Mouse (Mus musculus) activated CD4-positive, CD25-positive, alpha-beta regulatory T cell, adult 4 months (primary cell): ENCODE data around the gene Dct. TPM values are rescaled to one million over a fixed set of nuclear protein-coding genes. Genes with fewer than 3 reads are reported as not detected.

Experiments used
- ATAC-seq: one replicate; pipeline ENCODE4 v1.8.0; 2017
- polyA plus RNA-seq, 2 experiments: library from polyadenylated mRNA; unstranded; fragments of 100-300 nt; shearing (Covaris generic); gene quantifications; one replicate each; pipeline ENCODE4 v1.2.1; 2017

The Dct gene
- polyA plus RNA-seq, 2 experiments from 2014 or later, result 0.32 TPM; not detected in 1

DNA sequence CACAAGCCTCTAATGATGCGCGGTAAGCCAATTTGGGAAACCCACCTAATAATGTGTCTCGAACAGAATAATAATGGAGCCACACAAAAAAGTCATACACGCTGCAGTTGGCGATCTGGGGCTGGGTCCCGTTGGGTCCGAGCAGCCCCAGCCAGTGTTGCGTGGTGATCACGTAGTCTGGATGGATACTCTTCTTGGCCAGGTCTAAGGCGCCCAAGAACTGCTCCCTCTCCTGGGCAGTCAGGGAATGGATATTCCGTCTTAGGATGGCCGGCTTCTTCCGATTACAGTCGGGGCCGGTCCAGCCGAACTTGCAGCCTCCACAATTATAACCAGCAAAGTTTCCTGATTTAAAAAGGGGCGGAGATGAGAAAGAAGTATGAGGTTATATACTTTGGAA, 9.1 kb downstream of the Dct start:
- ATAC-seq, result no peak

DNA sequence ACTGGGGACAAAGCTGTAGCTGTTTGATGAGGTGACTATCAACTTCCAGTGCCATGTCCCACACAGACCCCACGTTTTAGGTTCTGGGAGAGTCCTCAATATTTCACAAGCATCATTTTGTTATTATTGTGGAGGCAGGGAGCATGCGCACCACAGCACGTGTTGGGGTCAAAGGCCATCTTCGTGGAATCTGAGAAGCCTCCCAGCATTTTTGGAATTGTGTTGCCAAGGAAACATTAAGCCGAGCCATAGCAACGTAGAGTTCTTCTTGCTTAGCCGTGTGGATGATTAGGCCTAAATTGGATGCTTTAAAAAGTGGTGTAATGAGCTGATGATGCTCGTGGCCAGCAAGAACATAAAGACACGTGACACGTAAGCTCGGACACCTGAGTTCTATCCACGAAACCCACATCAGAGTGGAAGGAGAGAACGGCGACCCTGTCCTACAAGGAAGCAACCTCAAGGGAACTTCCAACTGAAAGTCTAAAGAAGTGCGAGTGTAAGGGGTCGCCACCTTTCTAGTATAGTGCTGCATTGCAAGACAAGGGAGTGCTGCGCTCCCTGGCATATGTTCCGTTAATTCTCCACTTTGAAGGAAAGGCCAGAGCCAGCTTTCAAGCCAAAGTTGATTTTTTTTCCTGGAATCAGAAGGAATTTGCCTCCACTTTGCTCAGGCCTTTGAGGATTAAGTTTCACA, 9.8 kb downstream of the Dct start:
- ATAC-seq, result no peak

DNA sequence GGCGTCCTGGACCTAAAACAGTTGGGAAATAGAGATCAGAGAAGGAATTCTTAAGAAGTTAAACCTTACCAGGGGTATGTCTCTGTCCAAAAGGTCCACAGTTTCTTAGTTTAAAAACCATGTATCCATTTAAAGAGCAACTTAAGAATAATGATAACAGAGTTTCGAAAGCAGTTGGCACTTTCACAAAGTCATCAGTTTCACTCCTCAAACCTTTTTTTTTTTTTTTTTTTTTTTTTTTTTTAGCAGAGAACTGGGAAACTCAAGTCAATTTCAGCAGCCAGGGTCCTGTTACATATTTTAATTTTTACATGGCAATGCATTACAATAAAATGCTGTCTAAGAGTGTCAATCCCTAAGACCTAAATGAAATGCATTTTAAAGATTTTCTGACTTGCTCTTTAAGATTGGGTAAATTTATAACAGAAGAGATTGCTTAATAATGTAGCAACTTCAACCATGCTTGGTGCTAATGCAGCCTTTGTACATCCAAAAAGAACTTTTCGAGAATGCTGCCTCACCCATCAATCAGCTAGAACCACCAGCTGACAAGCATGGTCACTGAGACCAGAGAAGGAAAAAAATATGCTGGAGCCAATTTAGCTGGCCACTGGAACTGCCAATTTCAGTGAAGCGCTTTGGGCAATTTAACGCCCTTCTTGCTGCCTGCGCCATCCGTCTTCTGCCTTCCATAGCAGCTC, 11.3 kb downstream of the Dct start:
- no peak for ATAC-seq

DNA sequence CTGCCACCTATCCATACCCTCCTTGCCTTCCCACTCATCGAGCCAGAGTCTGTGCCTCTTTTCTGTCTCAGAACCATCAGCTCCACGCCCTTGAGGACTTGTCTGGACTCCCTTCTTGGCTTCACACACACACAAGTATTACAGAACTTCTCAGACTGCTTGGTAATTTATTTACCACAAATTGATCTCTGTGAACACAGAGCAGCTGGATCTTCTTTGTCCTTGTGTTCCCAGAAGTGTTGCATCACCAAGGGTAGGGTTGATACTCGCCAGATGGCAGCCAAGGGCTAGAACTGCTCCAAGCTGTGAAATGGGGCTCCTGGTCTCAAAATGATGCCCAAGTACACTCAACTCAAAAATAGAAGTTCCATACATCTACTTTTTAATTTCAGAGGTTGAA, 13.0 kb downstream of the Dct start:
- ATAC-seq, result no peak

DNA sequence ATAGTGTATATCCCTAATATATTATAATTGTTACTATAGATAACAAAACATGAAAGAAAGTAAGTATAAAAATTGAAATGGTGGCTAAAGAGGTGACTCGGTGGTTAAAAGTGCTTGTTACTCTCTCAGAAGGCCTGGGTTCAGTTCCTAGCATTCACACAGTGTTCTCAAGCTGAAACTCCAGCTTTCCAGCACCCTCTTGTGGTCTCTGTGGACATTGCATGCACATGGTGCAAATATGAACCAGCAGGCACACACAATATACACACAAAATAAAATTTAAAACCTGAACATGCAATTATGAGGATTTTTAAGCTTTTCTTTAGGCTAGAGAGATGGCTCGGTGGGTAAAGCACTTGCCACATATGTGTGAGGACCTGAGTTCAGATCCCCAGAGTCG, 24.5 kb downstream of the Dct start:
- ATAC-seq, result no peak

DNA sequence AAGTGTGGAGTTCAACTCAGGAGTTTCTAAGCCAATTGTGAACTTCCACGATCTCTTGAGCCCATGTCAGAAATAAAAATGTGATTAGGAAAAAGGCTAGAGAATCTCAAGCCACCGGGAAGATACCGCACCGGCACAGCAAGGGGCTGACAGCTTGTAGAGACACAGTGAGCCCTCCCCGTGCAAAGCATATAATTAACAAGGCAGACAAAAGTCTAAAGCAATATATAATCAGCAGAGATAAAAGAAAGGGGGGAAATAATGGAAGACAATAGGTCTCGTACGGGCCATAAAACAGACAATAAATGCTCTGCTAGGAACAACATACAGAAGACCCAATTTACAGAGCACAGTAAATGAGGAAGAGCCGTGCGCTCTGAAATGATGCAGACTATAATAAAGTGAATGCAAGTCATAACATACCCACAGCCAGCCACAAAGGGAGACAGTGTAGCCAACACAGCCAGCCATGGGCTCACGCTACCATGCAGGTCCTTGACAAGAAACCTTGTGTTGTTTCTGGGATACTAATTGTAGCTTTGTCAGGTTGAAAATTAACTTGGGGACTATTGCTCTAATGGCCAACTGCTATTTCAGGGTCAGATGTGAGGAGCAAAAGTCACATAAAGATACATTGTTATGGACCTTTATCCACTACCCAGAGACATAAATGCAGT, 30.0 kb downstream of the Dct start:
- ATAC-seq, result no peak

DNA sequence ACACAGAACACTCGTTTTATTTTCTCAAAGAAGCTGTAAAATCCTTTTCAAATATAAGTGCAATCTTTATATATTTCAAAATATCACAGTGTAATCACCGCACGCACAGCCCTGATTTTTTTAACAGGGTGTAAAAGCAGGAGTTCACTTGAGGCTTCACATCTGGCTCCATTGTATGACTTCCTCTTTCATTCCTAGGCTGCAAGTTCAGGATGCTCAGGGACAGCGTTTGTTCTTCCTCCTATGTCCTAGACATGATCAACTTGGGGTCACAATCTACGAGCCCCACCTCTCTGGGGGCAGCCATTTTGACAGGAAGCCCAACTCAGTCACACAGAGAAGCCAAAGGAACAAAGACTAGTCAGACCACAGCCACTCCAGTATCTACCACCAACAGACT, 32.7 kb downstream of the Dct start:
- ATAC-seq, result no peak

DNA sequence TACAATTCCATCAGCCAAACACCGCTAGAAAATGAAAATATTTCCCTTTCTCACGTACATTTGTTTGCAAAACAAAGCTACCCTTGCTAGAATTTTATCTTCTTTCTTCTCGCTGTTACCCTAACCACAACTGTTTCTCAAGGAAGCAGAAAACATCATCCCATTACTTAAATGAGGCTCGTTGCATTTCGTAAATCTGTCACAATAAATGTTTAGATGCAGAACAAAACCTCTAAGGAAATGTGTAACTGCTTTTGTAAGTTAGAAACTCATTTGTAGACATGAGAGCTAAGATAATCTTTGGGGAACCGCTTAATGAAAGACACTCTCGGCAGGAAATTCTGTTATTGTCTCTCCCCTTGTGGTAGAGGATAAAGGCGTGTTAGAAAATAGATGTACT, 38.8 kb downstream of the Dct start:
- ATAC-seq, result no peak

DNA sequence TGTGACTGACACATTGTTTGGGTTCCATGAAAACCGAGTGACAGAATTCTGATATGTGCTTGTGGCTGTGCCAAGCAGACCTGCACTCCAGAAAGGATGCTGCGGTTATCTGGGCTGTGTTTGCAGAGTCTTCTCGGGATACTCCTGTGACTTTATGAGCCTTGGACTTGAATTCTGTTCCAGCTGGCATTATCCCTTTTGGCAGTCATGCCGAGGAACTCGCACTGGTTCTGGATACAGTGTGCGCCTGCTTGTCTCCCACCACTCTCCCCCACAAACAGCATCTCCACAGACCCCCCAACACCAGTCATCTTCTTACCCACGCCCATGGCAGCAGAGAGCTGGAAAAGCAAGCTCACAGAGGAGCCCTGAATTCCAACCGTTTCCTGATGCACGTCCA, 42.5 kb downstream of the Dct start:
- ATAC-seq, result no peak

DNA sequence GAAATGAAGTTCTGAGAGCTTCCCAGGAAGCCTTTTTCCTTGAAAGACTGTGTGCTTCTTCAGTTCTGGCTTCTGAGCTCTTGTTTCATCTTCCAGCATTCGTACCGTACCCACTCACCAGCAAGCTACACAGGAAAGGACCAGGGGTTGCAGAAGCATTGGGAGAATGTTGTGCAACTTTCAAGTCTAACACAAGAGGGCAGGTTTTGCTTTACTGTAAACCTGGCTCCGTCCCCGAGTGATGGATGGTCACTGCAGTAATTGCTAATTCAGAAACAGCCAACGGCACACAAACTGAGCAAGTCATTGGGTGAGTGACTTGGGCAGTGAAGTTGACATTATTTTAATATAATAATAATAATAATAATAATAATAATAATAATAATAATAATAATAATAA, 46.3 kb downstream of the Dct start:
- no peak for ATAC-seq

DNA sequence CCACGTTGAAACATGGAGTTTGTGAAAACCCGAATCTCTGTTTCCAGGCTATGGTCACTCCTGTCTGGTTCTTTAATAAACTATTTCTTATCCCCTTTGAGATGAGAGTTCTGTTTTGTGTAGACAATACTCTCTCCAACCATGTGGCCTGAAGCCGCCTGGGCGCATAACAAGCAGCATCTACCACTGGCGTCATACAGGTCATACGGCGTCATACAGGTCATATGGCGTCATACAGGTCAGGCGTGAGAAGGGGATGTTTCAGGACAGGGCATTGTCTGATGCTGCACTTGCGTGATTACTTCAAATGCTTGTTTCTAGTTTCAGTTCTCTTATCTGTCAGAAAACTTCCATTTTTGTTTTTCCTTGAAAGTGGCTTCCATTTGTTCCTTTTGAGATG, 47.6 kb downstream of the Dct start:
- no peak for ATAC-seq

DNA sequence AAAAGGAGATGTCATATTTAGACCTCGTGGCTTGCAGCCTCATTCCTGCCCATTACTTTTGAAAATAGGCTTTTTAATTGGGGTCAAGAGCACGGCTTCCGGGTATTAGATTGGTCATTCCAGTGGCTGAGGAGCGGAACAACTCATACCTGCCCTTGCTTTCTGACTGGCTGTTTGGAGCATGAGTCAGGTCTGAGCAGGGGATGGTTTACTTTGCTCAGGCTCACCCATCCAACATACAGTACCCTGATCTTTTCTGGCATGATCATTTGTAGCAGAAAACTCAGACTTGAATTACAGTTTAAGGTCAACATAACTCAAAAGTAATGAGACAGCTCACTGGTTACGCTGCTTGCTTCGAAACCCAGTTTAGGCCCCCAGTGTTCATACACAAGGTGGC, 58.2 kb downstream of the Dct start:
- ATAC-seq, result no peak

DNA sequence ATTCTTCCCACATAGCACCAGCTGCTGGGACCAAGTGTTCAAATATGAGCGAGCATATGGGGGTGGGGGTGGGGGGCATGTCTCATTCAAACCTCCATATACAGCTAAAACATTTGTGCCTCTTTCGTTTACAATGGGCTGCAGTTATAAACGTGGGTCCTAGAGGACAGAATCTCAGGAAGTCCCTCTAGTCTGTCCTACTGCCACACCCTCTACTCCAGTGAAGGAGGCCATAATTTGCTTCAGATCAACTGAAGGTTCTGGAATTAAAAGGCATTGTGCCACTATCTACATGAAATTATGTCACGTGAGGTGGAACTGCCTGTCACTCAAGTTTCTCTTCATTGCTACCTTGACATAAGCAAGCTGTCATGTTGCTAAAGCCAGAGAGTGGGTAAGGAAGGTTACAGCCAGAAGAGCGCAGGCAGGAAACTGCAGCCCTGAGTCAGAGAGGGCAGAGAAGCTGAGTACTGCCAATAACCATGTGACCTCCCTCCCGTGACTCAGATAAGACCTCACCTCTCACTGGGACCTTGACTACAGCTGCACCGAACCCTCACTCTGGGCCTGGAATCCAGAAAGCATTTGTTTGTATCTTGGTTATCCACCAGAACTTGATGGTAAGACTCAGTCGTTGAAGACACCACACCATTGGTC, 59.3 kb downstream of the Dct start:
- ATAC-seq, result no peak

DNA sequence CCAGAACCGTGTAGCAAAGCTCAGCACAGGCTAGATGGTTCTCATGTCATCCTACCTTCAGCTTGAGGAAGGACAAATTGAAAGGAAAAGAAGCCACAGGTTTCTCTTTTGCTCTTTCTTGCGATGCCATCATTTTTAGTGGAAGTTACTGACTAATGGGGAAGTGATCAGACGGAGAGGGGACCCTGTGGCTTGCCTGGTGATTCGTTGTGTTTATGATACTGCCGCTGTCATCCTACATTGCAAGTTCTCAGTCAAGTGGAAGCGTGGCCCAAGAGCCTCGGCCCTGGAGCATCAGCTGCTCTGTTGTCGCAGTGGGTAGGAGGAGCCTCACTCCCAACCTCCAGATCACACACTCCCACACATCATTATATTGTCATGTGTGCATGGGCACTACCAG, 61.8 kb downstream of the Dct start:
- ATAC-seq, result no peak

DNA sequence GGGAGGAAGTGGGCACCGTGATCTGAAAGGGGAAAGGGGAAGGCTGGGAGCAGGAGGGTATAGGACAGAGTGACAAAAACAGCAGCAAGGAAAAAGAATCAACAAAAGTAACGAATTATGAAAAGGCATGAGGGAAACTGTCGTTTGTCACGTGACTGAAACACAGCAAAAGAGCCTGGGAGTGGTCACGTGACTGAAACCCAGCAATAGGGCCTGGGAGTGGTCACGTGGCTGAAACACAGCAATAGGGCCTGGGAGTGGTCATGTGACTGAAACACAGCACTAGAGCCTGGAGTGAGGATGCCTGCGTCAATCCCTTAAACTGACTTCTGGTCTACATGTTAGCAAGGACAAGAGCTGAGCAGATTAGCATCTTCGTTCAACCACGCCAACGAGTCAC, 63.6 kb downstream of the Dct start:
- ATAC-seq, result no peak

DNA sequence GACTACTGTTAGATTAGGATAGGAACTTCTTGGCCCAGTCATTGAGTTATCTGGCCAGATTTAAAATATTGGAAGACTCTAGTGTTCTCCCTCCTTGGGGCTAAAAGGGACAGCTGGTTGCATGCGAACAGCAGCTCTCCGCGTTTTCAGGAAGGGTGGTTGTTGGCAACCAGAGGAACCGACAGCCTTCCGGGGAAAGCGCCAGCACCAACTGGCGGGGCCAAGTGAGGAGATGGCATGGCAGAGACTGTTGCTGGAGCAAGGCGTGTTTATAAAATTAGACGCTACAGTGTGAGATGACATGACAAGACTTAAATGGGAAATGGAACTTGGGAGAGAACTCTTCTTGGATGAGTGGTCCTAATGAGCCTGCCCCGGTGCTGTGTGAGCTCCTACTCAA, 70.5 kb downstream of the Dct start:
- no peak for ATAC-seq

DNA sequence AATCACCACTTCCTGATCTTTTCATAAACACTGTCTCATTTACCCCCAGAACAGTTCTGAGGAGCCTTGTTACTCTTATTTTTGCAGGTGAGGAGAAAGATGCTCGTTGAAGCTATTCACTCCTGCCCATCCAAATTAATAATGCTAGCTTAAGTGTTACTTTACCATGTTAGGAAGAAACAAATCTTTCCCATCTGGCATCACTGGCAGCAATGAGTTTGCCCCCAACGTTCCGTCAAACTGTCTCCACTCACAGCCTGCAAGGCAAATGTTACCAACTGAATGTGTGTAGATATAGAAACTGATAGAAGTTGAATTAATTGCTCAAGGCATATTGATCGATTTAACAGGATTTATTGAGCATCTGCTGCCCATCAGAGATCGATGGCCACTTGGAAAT, 79.5 kb downstream of the Dct start:
- no peak for ATAC-seq

Other genes with a start within 250 kb of the Dct start
- 10 to 100 TPM; 25.7 to 33.6 TPM for gene Tgds, start 80.5 kb upstream of the Dct start, polyA plus RNA-seq
- 1 to 10 TPM; 7.6 to 8.8 TPM for gene Gpr180, start 84.9 kb upstream of the Dct start, polyA plus RNA-seq
- gene Sox21, start 184.8 kb upstream of the Dct start, polyA plus RNA-seq, result not detected
- gene Gm9376, start 214.7 kb upstream of the Dct start, polyA plus RNA-seq, result not detected